Mouse (Mus musculus): ENCODE measurements at regions not wholly inside any gene's neighbourhood (a gene's known extent, or its start where the extent isn't known, plus 50 kb on each side); places are given as distances from the start of the nearest gene placed in this dataset.

- Histone ChIP-seq H3K9ac (ENCODE audit: insufficient read depth, low read depth) (no peak overlapping the region), H3K36me3 (replicated peaks in 1 of 2; ENCODE audit: control insufficient read depth in 1 of 2, insufficient read depth in 1 of 2, low read length in 1 of 2) (no peaks in the 10 kb centered on the region), H3K27ac (ENCODE audit: insufficient read depth, low read depth) (no peak overlapping the region), H3K79me2 (replicated peaks; ENCODE audit: control insufficient read depth, extremely low read depth, insufficient read depth, poor library complexity, severe bottlenecking) (no peaks in the 10 kb centered on the region), H3K4me3 (replicated peaks in 1 of 3; ENCODE audit: low read depth in 2 of 3, low read length in 2 of 3, poor library complexity in 1 of 3) (no peak overlapping the region), H3K9me3 (replicated peaks; ENCODE audit: low read length) (peaks cover 18% of the 10 kb centered on the region), H3K4me1 (ENCODE audit: control insufficient read depth in 1 of 2, insufficient read depth in 2 of 2) (no peaks in the 10 kb centered on the region), H3K4me2 (ENCODE audit: insufficient read depth, low read depth, poor library complexity, severe bottlenecking) (no peak overlapping the region), H3K27me3 (replicated peaks) (no peaks in the 10 kb centered on the region)
- dilution Hi-C loops (cut with MboI; ENCODE audit: extremely low pct_ligation_motif_present, extremely low pct_unique_long_range_greater_than_20kb, low sequenced_read_pairs): no loop called here
- in situ Hi-C loops (cut with MboI; ENCODE audit: low pct_ligation_motif_present, low pct_unique_long_range_greater_than_20kb, low sequenced_read_pairs): no loop called here
- DNase-seq (ENCODE audit: extremely low read depth): no peak
- TF ChIP-seq IRF4 (IDR thresholded peaks at IDR 0.05; ENCODE audit: low read depth, low read length) (no peak), USF1 (IDR thresholded peaks at IDR 0.05; ENCODE audit: low read depth, low read length) (no peak), MXI1 (IDR thresholded peaks at IDR 0.05; ENCODE audit: low read depth, low read length) (no peak), E2F4 (IDR thresholded peaks at IDR 0.05; ENCODE audit: insufficient replicate concordance, low read depth, low read length) (no peak), MAFK (IDR thresholded peaks at IDR 0.05; ENCODE audit: insufficient replicate concordance, low read length) (no peak), TBP (conservative IDR thresholded peaks at IDR 0.05; ENCODE audit: low read depth, low read length) (no peak), ZNF384 (IDR thresholded peaks at IDR 0.05; ENCODE audit: low read depth, low read length) (no peak), JUN (IDR thresholded peaks at IDR 0.05; ENCODE audit: insufficient read depth, low read depth, low read length) (no peak), NELFE (IDR thresholded peaks at IDR 0.05; ENCODE audit: low read depth, low read length) (no peak), PAX5 (IDR thresholded peaks at IDR 0.05; ENCODE audit: low read length) (no peak), POLR2AphosphoS2 (IDR thresholded peaks at IDR 0.05; ENCODE audit: low read depth, low read length) (no peak), CHD1 (IDR thresholded peaks at IDR 0.05; ENCODE audit: low read depth, low read length) (no peak), ELF1 (IDR thresholded peaks at IDR 0.05; ENCODE audit: low read depth, low read length) (no peak), HCFC1 (IDR thresholded peaks at IDR 0.05; ENCODE audit: low read depth, low read length) (no peak), RAD21 (IDR thresholded peaks at IDR 0.05; ENCODE audit: low read depth, low read length) (no peak), GABPA (IDR thresholded peaks at IDR 0.05; ENCODE audit: insufficient replicate concordance, low read depth, low read length) (no peak), SIN3A (IDR thresholded peaks at IDR 0.05; ENCODE audit: low read length) (no peak)
Observed at GRCm38 (mm10) chr7:69510389-69510788, 761.3 kb upstream of the Arrdc4 start.

- in situ Hi-C loops (cut with MboI; ENCODE audit: low pct_ligation_motif_present, low pct_unique_long_range_greater_than_20kb, low sequenced_read_pairs): no loop called here
- H3K4me2 ChIP-seq (ENCODE audit: insufficient read depth, low read depth, poor library complexity, severe bottlenecking): no peak overlapping the region
Observed at GRCm38 (mm10) chr7:69493062-69493930, 744.3 kb upstream of the Arrdc4 start.

More at GRCm38 (mm10) chr7:69493062-69493930, 744.3 kb upstream of the Arrdc4 start:
- TF ChIP-seq USF1 (IDR thresholded peaks at IDR 0.05; ENCODE audit: low read depth, low read length) (no peak), ELF1 (IDR thresholded peaks at IDR 0.05; ENCODE audit: low read depth, low read length) (no peak), JUN (IDR thresholded peaks at IDR 0.05; ENCODE audit: insufficient read depth, low read depth, low read length) (no peak), JUND (conservative IDR thresholded peaks at IDR 0.05; ENCODE audit: low read depth, low read length) (no peak), MAX (IDR thresholded peaks at IDR 0.05; ENCODE audit: low read length) (no peak), ZKSCAN1 (IDR thresholded peaks at IDR 0.05; ENCODE audit: borderline replicate concordance, low read depth, low read length) (no peak), HCFC1 (IDR thresholded peaks at IDR 0.05; ENCODE audit: low read depth, low read length) (no peak), SIN3A (IDR thresholded peaks at IDR 0.05; ENCODE audit: low read length) (no peak), GABPA (IDR thresholded peaks at IDR 0.05; ENCODE audit: insufficient replicate concordance, low read depth, low read length) (no peak), MEF2A (IDR thresholded peaks at IDR 0.05; ENCODE audit: borderline replicate concordance, low read depth, low read length) (no peak), CHD1 (IDR thresholded peaks at IDR 0.05; ENCODE audit: low read depth, low read length) (no peak)
- DNase-seq (ENCODE audit: extremely low read depth): no peak
- Histone ChIP-seq H3K36me3 (replicated peaks in 1 of 2; ENCODE audit: control insufficient read depth in 1 of 2, insufficient read depth in 1 of 2, low read length in 1 of 2) (no peaks in the 10 kb centered on the region), H3K9me3 (replicated peaks; ENCODE audit: low read length) (peaks cover 43% of the 10 kb centered on the region), H3K27ac (ENCODE audit: insufficient read depth, low read depth) (no peak overlapping the region), H3K27me3 (replicated peaks) (no peaks in the 10 kb centered on the region), H3K9ac (ENCODE audit: insufficient read depth, low read depth) (no peak overlapping the region), H3K4me1 (ENCODE audit: control insufficient read depth in 1 of 2, insufficient read depth in 2 of 2) (no peaks in the 10 kb centered on the region), H3K79me2 (replicated peaks; ENCODE audit: control insufficient read depth, extremely low read depth, insufficient read depth, poor library complexity, severe bottlenecking) (no peaks in the 10 kb centered on the region), H3K4me3 (replicated peaks in 1 of 3; ENCODE audit: low read depth in 2 of 3, low read length in 2 of 3, poor library complexity in 1 of 3) (no peak overlapping the region)
- dilution Hi-C loops (cut with MboI; ENCODE audit: extremely low pct_ligation_motif_present, extremely low pct_unique_long_range_greater_than_20kb, low sequenced_read_pairs): no loop called here

All from CH12.LX (cell line).